In the genomic region with DNA sequence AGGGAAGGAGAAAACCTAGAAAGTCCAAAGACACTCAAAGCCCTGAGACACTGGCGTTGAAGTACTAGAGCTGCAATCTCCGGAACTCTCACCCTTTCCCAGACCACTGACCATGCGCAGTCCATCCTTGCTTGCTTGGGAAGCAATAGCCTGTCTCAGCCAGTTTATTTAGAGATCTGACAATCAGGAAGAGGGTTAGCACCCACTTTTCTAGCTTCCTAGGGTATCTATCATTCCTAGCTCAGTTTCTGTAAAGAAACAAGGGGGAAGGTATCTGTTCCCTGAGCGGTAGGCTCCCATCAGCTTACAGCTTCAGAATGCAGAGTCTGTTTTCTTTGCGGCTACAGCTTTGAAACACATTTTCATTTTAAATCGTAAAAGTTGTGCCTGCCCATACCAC, we compare ENCODE assay signal across 30 mouse cellular contexts. TPM values are rescaled to one million over a fixed set of nuclear protein-coding genes. Genes with fewer than 3 reads are reported as not detected.
"Had no signal": no experiment of that assay in that cellular context is flagged by ENCODE, and none has a peak within 500 bp of the region (broad histone marks: within the 10 kb centered on the region; RNA-seq: fewer than 3 reads in every experiment).

No protein-coding gene starts in this region.

- H3K36me3 ChIP-seq: heart, embryonic 13.5 days; heart, embryonic 15.5 days; limb, embryonic 13.5 days; limb, embryonic 15.5 days; liver, embryonic 12.5 days had no signal

- H3K27ac ChIP-seq: heart, adult 2 months; heart, embryonic 13.5 days; heart, embryonic 15.5 days; hindbrain, embryonic 14.5 days; kidney, postnatal 0 days; limb, embryonic 13.5 days; limb, embryonic 15.5 days; liver, embryonic 12.5 days; liver, embryonic 14.5 days had no signal

- H3K4me2 ChIP-seq: heart, embryonic 11.5 days; heart, embryonic 13.5 days; heart, embryonic 15.5 days; hindbrain, embryonic 14.5 days; limb, embryonic 13.5 days; limb, embryonic 15.5 days; liver, embryonic 12.5 days had no signal

- H3K9me3 ChIP-seq: heart, embryonic 13.5 days; heart, embryonic 15.5 days; limb, embryonic 13.5 days; limb, embryonic 15.5 days; liver, embryonic 12.5 days had no signal

- H3K9ac ChIP-seq: heart, embryonic 13.5 days; heart, embryonic 15.5 days; hindbrain, embryonic 14.5 days; limb, embryonic 13.5 days; limb, embryonic 15.5 days; liver, embryonic 12.5 days; liver, embryonic 14.5 days had no signal

- ATAC-seq: hindbrain, embryonic 16.5 days; intestine, embryonic 16.5 days; liver, embryonic 12.5 days had no signal

- H3K4me3 ChIP-seq: heart, adult 2 months; heart, embryonic 13.5 days; heart, embryonic 15.5 days; limb, embryonic 13.5 days; limb, embryonic 15.5 days; liver, embryonic 12.5 days had no signal

- DNase-seq: gastrocnemius, postnatal 14 days; gastrocnemius, postnatal 36 days; heart, adult 11 months; heart, adult 2 months; heart, postnatal 14 days; heart, postnatal 36 days; kidney, adult 11 months; kidney, adult 2 months; kidney, postnatal 14 days; kidney, postnatal 36 days; layer of hippocampus, adult 9-11 months; layer of hippocampus, postnatal 36 days; left cerebral cortex, postnatal 4 days had no signal

RNA-seq across cellular contexts. Expression of a gene that starts 3.9 kb away (rescaled TPM):
- total RNA-seq: heart, adult 2 months; heart, postnatal 14 days; heart, postnatal 36 days; hematopoietic stem cell, adult 5-6 weeks; layer of hippocampus, adult 18-20 months; layer of hippocampus, adult 8-10 months; layer of hippocampus, postnatal 36 days; liver, adult 2 months had no signal
- polyA plus RNA-seq: heart, adult 2 months; heart, embryonic 13.5 days; heart, embryonic 15.5 days; heart, postnatal 0 days; large intestine, adult 2 months; liver, adult 2 months; liver, embryonic 12.5 days; liver, embryonic 14.5 days had no signal
